Mouse (Mus musculus) spleen, adult 2 months (tissue): Measurements from ENCODE around the gene Erp27.

Experiments
- CTCF ChIP-seq: fragments of 200-500 bp; IDR thresholded peaks from 2 replicates; pipeline ENCODE4 v1.5.1; 2011; ENCODE audit warnings: mild to moderate bottlenecking, inconsistent platforms; ENCODE audit not compliant: insufficient read depth, insufficient read length, insufficient replicate concordance; ENCODE audit errors: extremely low read depth
- POLR2A ChIP-seq: fragments of 200-500 bp; IDR thresholded peaks from 2 replicates; pipeline ENCODE4 v1.6.1; 2011; ENCODE audit warnings: low read depth, low read length, inconsistent platforms

- TF ChIP-seq CTCF (no peak), POLR2A (peak; percentile 53)
These were observed 19.4 kb upstream of the Erp27 start, which contains the start of gene Arhgdib for GRCm38 (mm10) chr6:136941051-136942021.
